8 mouse cellular contexts compared by ENCODE assay signal in the genomic region with DNA sequence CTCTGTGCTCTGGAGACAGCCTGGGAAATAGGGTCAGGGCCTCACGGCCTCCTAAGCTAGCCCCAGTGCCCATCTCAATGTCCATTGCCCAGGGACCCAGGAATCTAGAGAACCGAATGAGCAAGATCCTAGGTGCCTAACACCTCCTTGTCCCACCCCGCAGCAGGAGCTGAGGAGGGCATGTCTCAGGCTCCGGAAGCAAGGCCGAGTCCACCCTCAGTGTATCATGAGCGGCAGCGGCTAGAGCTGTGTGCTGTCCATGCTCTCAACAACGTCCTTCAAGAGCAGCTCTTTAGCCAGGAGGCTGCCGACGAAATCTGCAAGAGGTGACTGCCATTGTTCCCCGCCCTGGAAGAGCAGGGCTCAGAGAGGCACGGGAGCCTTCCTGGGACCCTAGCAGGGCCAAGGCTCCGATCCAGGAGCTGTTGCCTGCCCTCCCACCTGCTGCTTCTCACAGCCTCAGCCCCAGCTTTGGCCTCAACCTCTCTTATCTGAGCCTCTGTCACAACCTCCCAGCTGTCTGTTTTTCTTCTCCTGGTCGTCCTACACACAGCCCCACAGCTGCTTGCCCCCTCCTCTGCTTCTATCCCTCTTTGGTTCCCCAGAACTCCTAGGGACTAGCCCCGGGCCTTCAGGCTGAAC. TPM values are rescaled to one million over a fixed set of nuclear protein-coding genes. Genes with fewer than 3 reads are reported as not detected.
DNase-seq lines count a peak whose midpoint lies in the region; ATAC-seq and TF ChIP-seq lines count a peak whose summit lies in the region.

No protein-coding gene starts in this region.

- H3K36me3 ChIP-seq in forebrain, embryonic 16.5 days (ENCODE audit: control insufficient read depth, insufficient read depth): no peaks in the 10 kb centered on the region
- H3K36me3 ChIP-seq in liver, embryonic 14.5 days (replicated peaks; ENCODE audit: control insufficient read depth, insufficient read depth, low read depth): peaks cover 16% of the 10 kb centered on the region

- WGBS in forebrain, embryonic 16.5 days: 54% methylated on average over 15 of the region's 15 CpGs
- 45% methylated on average over 15 of the region's 15 CpGs for WGBS in liver, embryonic 14.5 days (ENCODE audit: insufficient replicate concordance)

- H3K4me1 ChIP-seq in forebrain, embryonic 16.5 days (replicated peaks; ENCODE audit: control insufficient read depth, insufficient read depth, low read length): peaks cover 39% of the 10 kb centered on the region
- peaks cover 44 to 63% of the 10 kb centered on the region in 2 experiments for H3K4me1 ChIP-seq in liver, embryonic 14.5 days (replicated peaks; ENCODE audit: control insufficient read depth in 2 of 2, insufficient read depth in 2 of 2, low read length in 1 of 2)

- peak overlapping the region; percentile 72 for H3K4me2 ChIP-seq in forebrain, embryonic 16.5 days (ENCODE audit: low read length)
- peak overlapping the region; percentile 90 for H3K4me2 ChIP-seq in liver, embryonic 14.5 days (ENCODE audit: low read depth)

- peak overlapping the region; percentile 76 for H3K9ac ChIP-seq in forebrain, embryonic 16.5 days (replicated peaks; ENCODE audit: low read depth, low read length)
- peak overlapping the region; percentile 94 for H3K9ac ChIP-seq in liver, embryonic 14.5 days (replicated peaks)

- H3K9me3 ChIP-seq in forebrain, embryonic 16.5 days (ENCODE audit: control insufficient read depth, low read length): no peaks in the 10 kb centered on the region
- H3K9me3 ChIP-seq in liver, embryonic 14.5 days (ENCODE audit: control insufficient read depth, low read length): no peaks in the 10 kb centered on the region

- no peak for TF ChIP-seq CTCF in layer of hippocampus, adult 2 months (conservative IDR thresholded peaks at IDR 0.05)
- TF ChIP-seq CTCF in liver, embryonic 14.5 days (IDR thresholded peaks at IDR 0.05; ENCODE audit: low read depth): no peak

- no peaks in the 10 kb centered on the region for H3K27me3 ChIP-seq in forebrain, embryonic 16.5 days (replicated peaks; ENCODE audit: control insufficient read depth, insufficient read depth, low read length)
- H3K27me3 ChIP-seq in liver, embryonic 14.5 days (ENCODE audit: control insufficient read depth, insufficient read depth, low read length): peaks cover 4% of the 10 kb centered on the region

- peak overlapping the region; percentile 79 for H3K4me3 ChIP-seq in layer of hippocampus, adult 2 months
- peak overlapping the region; percentile 76 for H3K4me3 ChIP-seq in forebrain, embryonic 16.5 days (replicated peaks; ENCODE audit: low read length)
- peak overlapping the region; percentile 76 to 98 for H3K4me3 ChIP-seq in liver, embryonic 14.5 days (ENCODE audit: insufficient read depth in 1 of 2, low read depth in 2 of 2, low read length in 2 of 2)

- no peak for TF ChIP-seq EP300 in liver, embryonic 14.5 days (IDR thresholded peaks at IDR 0.05; ENCODE audit: low read depth)

- no peak for ATAC-seq in forebrain, embryonic 16.5 days
- peak; percentile 14; the same call in 1 of the 2 replicates for ATAC-seq in liver, embryonic 14.5 days (ENCODE audit: insufficient read depth)

- H3K27ac ChIP-seq in layer of hippocampus, adult 2 months: peak overlapping the region; percentile 96
- peak overlapping the region; percentile 94 for H3K27ac ChIP-seq in forebrain, embryonic 16.5 days (ENCODE audit: low read length)
- peak overlapping the region; percentile 97 for H3K27ac ChIP-seq in liver, embryonic 14.5 days

- DNase-seq in layer of hippocampus, adult 2 months (ENCODE audit: low spot score in 2 of 2): no peak
- DNase-seq in layer of hippocampus, postnatal 25 days (ENCODE audit: extremely low spot score in 1 of 2, low spot score in 1 of 2): no peak
- DNase-seq in c-Kit-negative CD71-positive TER-119-positive erythroid progenitor cells, embryonic 14.5 days (ENCODE audit: low read depth, low spot score): peak; percentile 58
- DNase-seq in liver, embryonic 14.5 days (ENCODE audit: low read depth in 3 of 3, low spot score in 3 of 3): peak in 2 of 3 experiments; percentile 53 to 57
- DNase-seq in T-cell, adult 2 months (ENCODE audit: low spot score): no peak
- no peak for DNase-seq in urinary bladder, postnatal 4 days (ENCODE audit: low spot score in 2 of 2)
- no peak for DNase-seq in thymus, postnatal 10 days (ENCODE audit: low spot score in 2 of 2)

RNA-seq across cellular contexts. Expression of gene Josd2, which starts 1.0 kb away (rescaled TPM):
- 10 to 100 TPM; 91.3 to 92.0 TPM for total RNA-seq in layer of hippocampus, adult 2 months (2021)
- total RNA-seq in layer of hippocampus, postnatal 25 days (2021): 100 to 1,000 TPM; 102 to 107 TPM
- 51.4 and 61.8 TPM in 2 replicates for polyA plus RNA-seq in forebrain, embryonic 16.5 days (2015; fragmentation: Nextera tagmentation; extraction: Ambion mirVana)
- polyA plus RNA-seq in liver, embryonic 14.5 days (2012; rRNA removed): 212 TPM in 2 replicates
- 155 and 164 TPM in 2 replicates for polyA plus RNA-seq in liver, embryonic 14.5 days (2014; fragmentation: Nextera tagmentation; extraction: Ambion mirVana)

RNA-seq across cellular contexts. Expression of gene Aspdh, which starts 3.6 kb away (rescaled TPM):
- total RNA-seq in layer of hippocampus, adult 2 months (2021): 10 to 100 TPM; 12.2 to 18.1 TPM
- 10 to 100 TPM; 10.9 to 13.2 TPM for total RNA-seq in layer of hippocampus, postnatal 25 days (2021)
- 2.6 and 3.7 TPM in 2 replicates for polyA plus RNA-seq in forebrain, embryonic 16.5 days (2015; fragmentation: Nextera tagmentation; extraction: Ambion mirVana)
- polyA plus RNA-seq in liver, embryonic 14.5 days (2012; rRNA removed): 10.2 and 14.7 TPM in 2 replicates
- polyA plus RNA-seq in liver, embryonic 14.5 days (2014; fragmentation: Nextera tagmentation; extraction: Ambion mirVana): 10.9 and 11.0 TPM in 2 replicates

RNA-seq across cellular contexts. Expression of gene Emc10, which starts 27.6 kb away (rescaled TPM):
- 100 to 1,000 TPM; 210 to 220 TPM for total RNA-seq in layer of hippocampus, adult 2 months (2021)
- 100 to 1,000 TPM; 207 to 212 TPM for total RNA-seq in layer of hippocampus, postnatal 25 days (2021)
- polyA plus RNA-seq in forebrain, embryonic 16.5 days (2015; fragmentation: Nextera tagmentation; extraction: Ambion mirVana): 120 and 127 TPM in 2 replicates
- polyA plus RNA-seq in liver, embryonic 14.5 days (2012; rRNA removed): 46.7 and 49.5 TPM in 2 replicates
- polyA plus RNA-seq in liver, embryonic 14.5 days (2014; fragmentation: Nextera tagmentation; extraction: Ambion mirVana): 41.7 and 49.3 TPM in 2 replicates

RNA-seq across cellular contexts. Expression of gene Fam71e1, which starts 27.6 kb away (rescaled TPM):
- 10 to 100 TPM; 19.3 to 23.4 TPM for total RNA-seq in layer of hippocampus, adult 2 months (2021)
- 10 to 100 TPM; 18.6 to 22.8 TPM for total RNA-seq in layer of hippocampus, postnatal 25 days (2021)
- 22.2 and 28.9 TPM in 2 replicates for polyA plus RNA-seq in forebrain, embryonic 16.5 days (2015; fragmentation: Nextera tagmentation; extraction: Ambion mirVana)
- polyA plus RNA-seq in liver, embryonic 14.5 days (2012; rRNA removed): 0.64 and 1.5 TPM in 2 replicates
- polyA plus RNA-seq in liver, embryonic 14.5 days (2014; fragmentation: Nextera tagmentation; extraction: Ambion mirVana): 0.48 and 1.6 TPM in 2 replicates

RNA-seq across cellular contexts. Expression of gene Lrrc4b, which starts 39.9 kb away (rescaled TPM):
- 100 to 1,000 TPM; 318 to 334 TPM for total RNA-seq in layer of hippocampus, adult 2 months (2021)
- 100 to 1,000 TPM; 322 to 333 TPM for total RNA-seq in layer of hippocampus, postnatal 25 days (2021)
- 10.6 and 12.6 TPM in 2 replicates for polyA plus RNA-seq in forebrain, embryonic 16.5 days (2015; fragmentation: Nextera tagmentation; extraction: Ambion mirVana)
- 0.02 and 0.30 TPM in 2 replicates for polyA plus RNA-seq in liver, embryonic 14.5 days (2012; rRNA removed)
- polyA plus RNA-seq in liver, embryonic 14.5 days (2014; fragmentation: Nextera tagmentation; extraction: Ambion mirVana): not detected in 2 replicates

Comparison
In these comparisons a context has a peak if more than half of its experiments do, and no peak if none do; other contexts are left out.
1. DNase-seq: peak in c-Kit-negative CD71-positive TER-119-positive erythroid progenitor cells, embryonic 14.5 days (single experiment) and liver, embryonic 14.5 days (2 of 3); none in layer of hippocampus, adult 2 months (0 of 2), layer of hippocampus, postnatal 25 days (0 of 2), T-cell, adult 2 months (single experiment), urinary bladder, postnatal 4 days (0 of 2) and thymus, postnatal 10 days (0 of 2).
2. Peak in every context shown above with its lines, with median percentiles within 50 percentile points of each other: H3K27ac ChIP-seq and H3K4me3 ChIP-seq.